Comparison of ENCODE assay signal across 25 mouse cellular contexts in the genomic region with DNA sequence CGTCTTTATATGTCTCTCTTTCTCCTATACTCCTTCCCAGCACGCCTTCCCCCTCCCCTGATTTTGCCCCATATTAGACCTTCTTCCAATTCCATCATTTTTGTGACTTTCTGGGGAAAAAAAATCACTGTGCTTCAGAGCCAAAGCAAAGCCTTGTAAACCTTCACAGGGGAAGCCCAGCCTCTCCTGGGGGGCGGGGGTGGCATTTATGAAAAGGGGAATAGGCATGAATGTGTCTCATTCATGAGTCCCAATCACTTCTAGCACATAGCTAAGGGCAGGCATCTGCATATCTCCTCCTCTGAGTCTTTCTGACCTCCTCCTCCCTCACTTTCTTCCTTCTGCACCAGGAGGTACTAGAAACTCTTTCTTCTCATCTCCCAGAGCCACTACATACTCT.
DNase-seq lines count a peak whose midpoint lies in the region; ATAC-seq and TF ChIP-seq lines count a peak whose summit lies in the region.
"Had no signal": no experiment of that assay in that cellular context is flagged by ENCODE, and none has a peak within 500 bp of the region (broad histone marks: within the 10 kb centered on the region; RNA-seq: fewer than 3 reads in every experiment).

No protein-coding gene starts in this region.

- H3K4me2 ChIP-seq in heart, embryonic 11.5 days, result peak overlapping the region; percentile 37; the same call in 1 of the 2 replicates
- peak overlapping the region; percentile 40; the same call in 1 of the 2 replicates for H3K4me2 ChIP-seq in heart, embryonic 14.5 days (ENCODE audit: low read length)
- no peak overlapping the region for H3K4me2 ChIP-seq in heart, embryonic 16.5 days (ENCODE audit: low read depth, low read length)
- H3K4me2 ChIP-seq: embryonic facial prominence, embryonic 12.5 days; forebrain, embryonic 13.5 days had no signal

- 70% methylated on average over 3 of the region's 3 CpGs for WGBS in heart, embryonic 11.5 days (ENCODE audit: insufficient replicate concordance)
- WGBS in heart, adult 2 months, result 66% methylated on average over 3 of the region's 3 CpGs
- 62% methylated on average over 3 of the region's 3 CpGs for WGBS in heart, embryonic 14.5 days
- 77% methylated on average over 3 of the region's 3 CpGs for WGBS in heart, embryonic 16.5 days

- peak; percentile 66 for DNase-seq in heart, adult 11 months
- DNase-seq in heart, adult 9 months (ENCODE audit: low spot score in 2 of 2), result no peak
- DNase-seq in heart, adult 2 months, result no peak
- DNase-seq in heart, adult 18-20 months, result no peak
- no peak for DNase-seq in heart, postnatal 10 days
- DNase-seq: adrenal gland, adult 8-10 months; adrenal gland, postnatal 14 days; adrenal gland, postnatal 36 days; B cell, adult 2 months; cerebellum, adult 11-12 months; cerebellum, adult 2 months; cerebellum, adult 9-10 months; cerebellum, postnatal 10 days; cerebellum, postnatal 25 days had no signal

- TF ChIP-seq EP300 in heart, adult 2 months (IDR thresholded peaks at IDR 0.05; ENCODE audit: insufficient read depth, low read depth, low read length), result no peak

- H3K27ac ChIP-seq in heart, embryonic 11.5 days (ENCODE audit: low read depth, low read length), result peak overlapping the region; percentile 46; the same call in 1 of the 2 replicates
- no peak overlapping the region for H3K27ac ChIP-seq in heart, adult 2 months
- H3K27ac ChIP-seq in heart, embryonic 14.5 days (replicated peaks in 1 of 2; ENCODE audit: control insufficient read depth in 1 of 2, insufficient read depth in 1 of 2, low read depth in 2 of 2, low read length in 2 of 2), result peak overlapping the region in 1 of 2 experiments; percentile 56; a peak in 2 of 4 replicates
- H3K27ac ChIP-seq in heart, embryonic 16.5 days (ENCODE audit: low read length), result peak overlapping the region; percentile 34
- H3K27ac ChIP-seq: embryonic facial prominence, embryonic 10.5 days; embryonic facial prominence, embryonic 12.5 days; forebrain, embryonic 13.5 days had no signal

- H3K4me3 ChIP-seq in heart, embryonic 11.5 days (ENCODE audit: low read depth, low read length), result no peak overlapping the region
- H3K4me3 ChIP-seq in heart, adult 2 months, result no peak overlapping the region
- no peak overlapping the region for H3K4me3 ChIP-seq in heart, embryonic 14.5 days (ENCODE audit: control insufficient read depth in 1 of 2, insufficient read depth in 1 of 2, low read depth in 1 of 2, low read length in 2 of 2)
- no peak overlapping the region for H3K4me3 ChIP-seq in heart, embryonic 16.5 days (ENCODE audit: low read length)
- H3K4me3 ChIP-seq: embryonic facial prominence, embryonic 10.5 days; embryonic facial prominence, embryonic 12.5 days; forebrain, embryonic 13.5 days had no signal

- H3K27me3 ChIP-seq in heart, embryonic 11.5 days (ENCODE audit: control insufficient read depth, insufficient read depth, low read length), result no peaks in the 10 kb centered on the region
- no peaks in the 10 kb centered on the region for H3K27me3 ChIP-seq in heart, adult 2 months (ENCODE audit: control insufficient read depth, insufficient read depth, low read length)
- no peaks in the 10 kb centered on the region for H3K27me3 ChIP-seq in heart, embryonic 14.5 days (ENCODE audit: control insufficient read depth, insufficient read depth, low read length)
- H3K27me3 ChIP-seq in heart, embryonic 16.5 days (ENCODE audit: control insufficient read depth, insufficient read depth, low read length), result no peaks in the 10 kb centered on the region
- H3K27me3 ChIP-seq: CH12.LX; embryonic facial prominence, embryonic 12.5 days; forebrain, embryonic 13.5 days; Patski had no signal

- H3K9ac ChIP-seq in heart, embryonic 11.5 days (ENCODE audit: low read depth, low read length), result no peak overlapping the region
- H3K9ac ChIP-seq in heart, adult 2 months (ENCODE audit: low read depth, low read length), result no peak overlapping the region
- no peak overlapping the region for H3K9ac ChIP-seq in heart, embryonic 14.5 days (ENCODE audit: low read length)
- H3K9ac ChIP-seq in heart, embryonic 16.5 days (ENCODE audit: low read length), result no peak overlapping the region
- H3K9ac ChIP-seq: embryonic facial prominence, embryonic 12.5 days; forebrain, embryonic 13.5 days had no signal

- intact Hi-C loops in heart, adult 2 months (cut with DNase I), result no loop called here
- intact Hi-C loops in heart, postnatal 10 days (cut with DNase I), result no loop called here

- no peak for ATAC-seq in heart, embryonic 11.5 days (replicated peaks; ENCODE audit: insufficient number of reproducible peaks, low FRiP score, low TSS enrichment)
- no peak for ATAC-seq in heart, embryonic 14.5 days (ENCODE audit: insufficient number of reproducible peaks, insufficient read depth, low FRiP score, low read depth)
- ATAC-seq in heart, embryonic 16.5 days (replicated peaks; ENCODE audit: extremely low read depth, insufficient read depth, low FRiP score), result no peak
- ATAC-seq: activated CD4-positive, CD25-positive, alpha-beta regulatory T cell, adult 4 months; CD4-positive, CD25-positive, alpha-beta regulatory T cell, adult 4 months; forebrain, embryonic 13.5 days; Patski had no signal

- H3K79me2 ChIP-seq in heart, adult 2 months (replicated peaks; ENCODE audit: control insufficient read depth, insufficient read depth, low read length), result no peaks in the 10 kb centered on the region; the same call in 1 of the 2 replicates

- no peak for TF ChIP-seq CTCF in heart, adult 2 months (IDR thresholded peaks at IDR 0.05)

- TF ChIP-seq POLR2A in heart, adult 2 months (IDR thresholded peaks at IDR 0.05; ENCODE audit: insufficient read depth, low read depth, low read length), result no peak

- H3K4me1 ChIP-seq in heart, embryonic 11.5 days (ENCODE audit: control insufficient read depth, insufficient read depth, low read length), result peaks cover 33% of the 10 kb centered on the region
- peaks cover 2% of the 10 kb centered on the region for H3K4me1 ChIP-seq in heart, adult 2 months (ENCODE audit: control insufficient read depth, insufficient read depth, low read length)
- peaks cover 32 to 38% of the 10 kb centered on the region in 2 experiments for H3K4me1 ChIP-seq in heart, embryonic 14.5 days (ENCODE audit: control insufficient read depth in 2 of 2, insufficient read depth in 2 of 2, low read length in 2 of 2)
- H3K4me1 ChIP-seq in heart, embryonic 16.5 days (ENCODE audit: control insufficient read depth, insufficient read depth, low read length), result peaks cover 29% of the 10 kb centered on the region
- H3K4me1 ChIP-seq: forebrain, embryonic 13.5 days had no signal

- no peaks in the 10 kb centered on the region for H3K9me3 ChIP-seq in heart, embryonic 11.5 days (replicated peaks; ENCODE audit: control insufficient read depth, low read length)
- no peaks in the 10 kb centered on the region for H3K9me3 ChIP-seq in heart, embryonic 14.5 days (ENCODE audit: control insufficient read depth, low read length)
- peaks cover 6% of the 10 kb centered on the region for H3K9me3 ChIP-seq in heart, embryonic 16.5 days (replicated peaks; ENCODE audit: control insufficient read depth, low read length)
- H3K9me3 ChIP-seq: embryonic facial prominence, embryonic 12.5 days; forebrain, embryonic 13.5 days; G1E had no signal

- H3K36me3 ChIP-seq in heart, embryonic 11.5 days (ENCODE audit: control insufficient read depth, insufficient read depth, low read length), result no peaks in the 10 kb centered on the region
- H3K36me3 ChIP-seq in heart, adult 2 months (ENCODE audit: control insufficient read depth, insufficient read depth, low read length), result no peaks in the 10 kb centered on the region
- no peaks in the 10 kb centered on the region for H3K36me3 ChIP-seq in heart, embryonic 14.5 days (ENCODE audit: control insufficient read depth, insufficient read depth, low read length)
- H3K36me3 ChIP-seq in heart, embryonic 16.5 days (ENCODE audit: control insufficient read depth, insufficient read depth), result no peaks in the 10 kb centered on the region
- H3K36me3 ChIP-seq: embryonic facial prominence, embryonic 10.5 days; embryonic facial prominence, embryonic 12.5 days; G1E had no signal
